Mouse (Mus musculus) cerebellum, adult 2 months (tissue): Measurements from ENCODE around the gene Pde10a. TPM values are rescaled to one million over a fixed set of nuclear protein-coding genes. Genes with fewer than 3 reads are reported as not detected.

ENCODE experiments used
- DNase-seq, 2 experiments: peaks; one replicate each; pipeline ENCODE4 v3.0.0; 2021
- H3K27ac ChIP-seq: fragments of 200-500 bp; 2 replicates; pipeline ENCODE4 v1.5.1; 2012; ENCODE audit warnings: low read length, control low read depth, inconsistent platforms; ENCODE audit not compliant: insufficient read depth
- H3K27me3 ChIP-seq: fragments of 200-500 bp; 2 replicates; pipeline ENCODE4 v1.6.1; 2012; ENCODE audit warnings: inconsistent platforms, mild to moderate bottlenecking, low read length, moderate library complexity; ENCODE audit not compliant: control insufficient read depth, insufficient read depth
- H3K4me1 ChIP-seq: fragments of 200-500 bp; 2 replicates; pipeline ENCODE4 v1.6.1; 2011; ENCODE audit warnings: low read length; ENCODE audit not compliant: control insufficient read depth, insufficient read depth
- H3K4me3 ChIP-seq: fragments of 200-500 bp; replicated peaks from 2 replicates; pipeline ENCODE3; 2011; ENCODE audit warnings: mild to moderate bottlenecking, low read depth, low read length, control low read depth; ENCODE audit not compliant: insufficient read depth
- CTCF ChIP-seq: fragments of 200-500 bp; IDR thresholded peaks from 2 replicates; pipeline ENCODE4 v1.5.1; 2011; ENCODE audit warnings: low read depth, mild to moderate bottlenecking, control low read depth, low read length, moderate library complexity, borderline replicate concordance; ENCODE audit not compliant: insufficient read depth
- POLR2A ChIP-seq: fragments of 200-500 bp; IDR thresholded peaks from 2 replicates; pipeline ENCODE4 v1.6.1; 2011; ENCODE audit warnings: low read length, control low read depth, borderline replicate concordance; ENCODE audit not compliant: insufficient read depth
- WGBS: fragments of 180-500 bp; shearing (Covaris S2); methylation state at CpG from one replicate; pipeline ENCODE4 v1.1.7; 2018; 5-methylcytosine and 5-hydroxymethylcytosine counted together
- polyA plus RNA-seq: library from polyadenylated mRNA; depleted of rRNA; stranded (reverse); fragments of >200 nt; gene quantifications from 2 replicates; pipeline ENCODE4 v1.2.3, GENCODE M21; 2012

Pde10a gene
- polyA plus RNA-seq, 1 experiment: 40.9 TPM

GRCm38 (mm10) chr17:8885830-8886229 lies 360.7 kb downstream of the Pde10a start:
- 69% methylated on average over 6 of the region's 6 CpGs for WGBS
- peaks cover 22% of the 10 kb centered on the region for H3K4me1 ChIP-seq
- no peak overlapping the region for H3K27ac ChIP-seq
- H3K4me3 ChIP-seq: no peak overlapping the region
- no peaks in the 10 kb centered on the region for H3K27me3 ChIP-seq
- no peak for DNase-seq
- no peak for TF ChIP-seq POLR2A
- no peak for TF ChIP-seq CTCF

DNA sequence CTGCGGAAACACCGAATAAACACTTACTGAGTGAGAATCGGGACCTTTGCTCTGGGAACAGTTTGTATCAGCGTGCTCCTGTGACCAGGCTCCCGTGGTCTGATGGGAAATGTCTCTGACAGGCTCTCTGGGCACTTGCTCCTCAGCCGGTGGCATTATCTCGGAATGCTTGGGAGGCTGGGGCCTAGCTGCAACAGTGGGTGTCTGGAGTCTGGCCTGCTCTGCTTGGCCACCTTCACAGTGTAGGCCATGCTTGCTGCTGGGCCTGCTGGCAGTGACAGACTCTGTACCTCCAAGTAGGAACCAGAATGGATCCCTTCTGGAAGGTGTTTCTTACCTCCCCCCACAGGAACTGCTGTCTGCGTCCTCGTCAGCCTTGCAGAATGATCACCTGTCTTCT lies 362.9 kb downstream of the Pde10a start:
- 32% methylated on average over 9 of the region's 9 CpGs for WGBS
- H3K27me3 ChIP-seq: no peaks in the 10 kb centered on the region
- no peak overlapping the region for H3K27ac ChIP-seq
- DNase-seq: peak; percentile 36 to 50
- no peak overlapping the region for H3K4me3 ChIP-seq
- H3K4me1 ChIP-seq: peaks cover 20% of the 10 kb centered on the region
- TF ChIP-seq POLR2A: no peak
- TF ChIP-seq CTCF: no peak

- no peak for DNase-seq
- H3K27ac ChIP-seq: no peak overlapping the region
- H3K27me3 ChIP-seq: no peaks in the 10 kb centered on the region
- 92% methylated on average over 5 of the region's 5 CpGs for WGBS
- no peak for TF ChIP-seq POLR2A
- no peak for TF ChIP-seq CTCF
- no peak overlapping the region for H3K4me3 ChIP-seq
- H3K4me1 ChIP-seq: peaks cover 20% of the 10 kb centered on the region
Observed at GRCm38 (mm10) chr17:8888639-8889038, 363.5 kb downstream of the Pde10a start.

DNA sequence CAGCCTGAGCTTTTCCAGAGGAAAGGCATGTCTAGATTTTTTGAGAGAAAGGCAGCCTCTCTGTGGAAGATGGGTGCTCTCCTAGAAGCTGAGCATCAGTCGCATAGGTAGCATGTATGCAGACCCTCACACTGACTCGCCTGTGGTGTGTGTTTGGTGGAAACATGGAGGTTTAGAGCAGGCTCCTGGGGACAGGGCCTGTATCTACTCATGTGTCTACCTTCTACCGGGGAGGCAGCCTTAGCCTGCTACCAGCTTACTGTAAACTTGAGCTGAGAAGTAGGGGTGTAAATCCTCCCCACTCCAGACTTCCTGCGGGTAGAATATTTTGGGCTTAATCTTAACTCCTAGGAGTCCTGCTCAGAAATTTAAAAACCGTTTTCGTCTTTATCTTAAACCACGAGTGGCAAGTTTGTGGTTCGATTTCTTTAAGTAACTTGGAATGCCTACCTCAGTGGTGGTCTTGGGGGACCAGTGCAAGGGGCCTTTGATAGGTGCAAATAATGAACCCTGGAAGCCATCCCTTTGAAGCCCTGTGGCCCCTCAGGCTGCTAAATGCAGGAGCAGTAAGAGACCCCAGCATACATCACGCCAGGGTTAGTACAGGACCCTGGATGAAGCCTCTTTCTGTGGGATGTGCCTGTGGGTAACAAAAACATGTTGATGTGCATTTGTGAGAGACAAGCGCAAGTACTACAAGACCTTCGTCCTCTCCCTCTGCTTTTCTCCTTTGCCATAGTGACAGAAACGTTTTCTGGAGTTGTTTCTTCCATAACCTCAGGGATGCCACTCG lies 367.2 kb downstream of the Pde10a start:
- WGBS: 91% methylated on average over 13 of the region's 13 CpGs
- TF ChIP-seq CTCF (no peak), POLR2A (no peak)
- peaks cover 15% of the 10 kb centered on the region for H3K4me1 ChIP-seq
- H3K4me3 ChIP-seq: no peak overlapping the region
- no peak overlapping the region for H3K27ac ChIP-seq
- H3K27me3 ChIP-seq: no peaks in the 10 kb centered on the region
- no peak for DNase-seq

- Histone ChIP-seq H3K27ac (no peak overlapping the region), H3K4me1 (peaks cover 16% of the 10 kb centered on the region), H3K27me3 (no peaks in the 10 kb centered on the region), H3K4me3 (no peak overlapping the region)
- TF ChIP-seq CTCF (no peak), POLR2A (no peak)
- 62% methylated on average over 14 of the region's 14 CpGs for WGBS
- DNase-seq: no peak
Observed at GRCm38 (mm10) chr17:8895991-8896390, 370.8 kb downstream of the Pde10a start.

- no peak overlapping the region for H3K27ac ChIP-seq
- DNase-seq: peak; percentile 31 to 39
- H3K27me3 ChIP-seq: no peaks in the 10 kb centered on the region
- no peak overlapping the region for H3K4me3 ChIP-seq
- WGBS: 48% methylated on average over 10 of the region's 10 CpGs
- no peak for TF ChIP-seq CTCF
- no peak for TF ChIP-seq POLR2A
- H3K4me1 ChIP-seq: peaks cover 17% of the 10 kb centered on the region
Observed at GRCm38 (mm10) chr17:8897749-8898148, 372.6 kb downstream of the Pde10a start.

GRCm38 (mm10) chr17:8898221-8898620 lies 373.0 kb downstream of the Pde10a start:
- Histone ChIP-seq H3K27ac (no peak overlapping the region), H3K4me3 (no peak overlapping the region), H3K4me1 (peaks cover 20% of the 10 kb centered on the region), H3K27me3 (no peaks in the 10 kb centered on the region)
- WGBS: 30% methylated on average over 8 of the region's 8 CpGs
- DNase-seq: peak; percentile 48 to 61
- no peak for TF ChIP-seq CTCF
- no peak for TF ChIP-seq POLR2A

GRCm38 (mm10) chr17:8899212-8899611 lies 374.0 kb downstream of the Pde10a start:
- peaks cover 25% of the 10 kb centered on the region for H3K4me1 ChIP-seq
- TF ChIP-seq CTCF (no peak), POLR2A (no peak)
- no peaks in the 10 kb centered on the region for H3K27me3 ChIP-seq
- DNase-seq: no peak
- no peak overlapping the region for H3K4me3 ChIP-seq
- WGBS: 62% methylated on average over 7 of the region's 7 CpGs
- H3K27ac ChIP-seq: no peak overlapping the region
